Mouse (Mus musculus) ES-E14 (cell line): ENCODE measurements around the gene Trpm1. TPM values are rescaled to one million over a fixed set of nuclear protein-coding genes. Genes with fewer than 3 reads are reported as not detected.
A peak's percentile ranks its signal among the peaks of the same experiment; 100 is the strongest.

Source experiments
- DNase-seq: peaks from one replicate; pipeline ENCODE4 v3.0.0-alpha.2; 2013; ENCODE audit warnings: low read depth, low spot score
- H3K27ac ChIP-seq: 2 replicates; pipeline ENCODE4 v1.5.1; 2012; ENCODE audit warnings: low read depth, mild to moderate bottlenecking, low read length, moderate library complexity, mixed read lengths; ENCODE audit not compliant: poor library complexity, insufficient read depth, severe bottlenecking
- H3K36me3 ChIP-seq: 2 replicates; pipeline ENCODE4 v1.6.1; 2012; ENCODE audit warnings: mild to moderate bottlenecking, low read length, moderate library complexity, mixed read lengths; ENCODE audit not compliant: control insufficient read depth, poor library complexity, insufficient read depth, severe bottlenecking
- H3K4me1 ChIP-seq, 2 experiments: fragments of 150-350 bp in 1 of 2; sonication (generic) in 1 of 2; 2 replicates each; pipeline ENCODE4 v1.6.1; 2012; ENCODE audit warnings: low read length in 2 of 2, mild to moderate bottlenecking in 1 of 2, mixed read lengths in 1 of 2; ENCODE audit not compliant: control insufficient read depth in 2 of 2, insufficient read depth in 2 of 2, poor library complexity in 1 of 2
- H3K4me3 ChIP-seq, 2 experiments: fragments of 150-350 bp in 1 of 2; sonication (generic) in 1 of 2; 2 replicates each; pipeline ENCODE4 v1.5.1; 2012; ENCODE audit warnings: low read length in 2 of 2, low read depth in 1 of 2, mild to moderate bottlenecking in 1 of 2, mixed read lengths in 1 of 2; ENCODE audit not compliant: insufficient read depth in 1 of 2, poor library complexity in 1 of 2, severe bottlenecking in 1 of 2
- H3K9ac ChIP-seq: 2 replicates; pipeline ENCODE4 v1.6.1; 2012; ENCODE audit warnings: low read depth, mild to moderate bottlenecking, low read length, mixed read lengths; ENCODE audit not compliant: poor library complexity, insufficient read depth, severe bottlenecking
- H3K9me3 ChIP-seq: fragments of 150-350 bp; sonication (generic); 2 replicates; pipeline ENCODE4 v1.6.1; 2012; ENCODE audit warnings: low read depth, mild to moderate bottlenecking, low read length; ENCODE audit not compliant: control insufficient read depth, insufficient read depth
- CHD2 ChIP-seq: IDR thresholded peaks from 2 replicates; pipeline ENCODE4 v1.6.1; 2014; ENCODE audit warnings: mild to moderate bottlenecking, low read depth, low read length, inconsistent platforms
- HCFC1 ChIP-seq: IDR thresholded peaks from 2 replicates; pipeline ENCODE4 v1.6.1; 2012; ENCODE audit warnings: low read length, inconsistent platforms, borderline replicate concordance; ENCODE audit not compliant: insufficient read depth
- MAFK ChIP-seq: IDR thresholded peaks from 2 replicates; pipeline ENCODE4 v1.6.1; 2014; ENCODE audit warnings: mild to moderate bottlenecking, low read depth, low read length, inconsistent platforms; ENCODE audit not compliant: insufficient read depth
- ZC3H11A ChIP-seq: IDR thresholded peaks from 2 replicates; pipeline ENCODE4 v1.6.1; 2012; ENCODE audit warnings: low read depth, mild to moderate bottlenecking, inconsistent platforms, low read length, borderline replicate concordance
- ZNF384 ChIP-seq: IDR thresholded peaks from 2 replicates; pipeline ENCODE4 v1.6.1; 2012; ENCODE audit warnings: low read depth, low read length, inconsistent platforms
- in situ Hi-C, 2 experiments: fragments of 600-800 bp; cut with MboI; formaldehyde crosslinking; loops; one replicate each; pipeline ENCODE4 v1.15.1; 2025; ENCODE audit warnings: low sequenced_read_pairs in 2 of 2, inconsistent platforms in 1 of 2; ENCODE audit not compliant: unreplicated experiment in 2 of 2
- total RNA-seq: library from RNA; depleted of rRNA; stranded (reverse); fragments of 300-350 nt; gene quantifications from 2 replicates; pipeline ENCODE4 v1.2.3, GENCODE M21; 2012

The Trpm1 gene
- total RNA-seq, 1 experiment = 0.94 TPM

GRCm38 (mm10) chr7:64253736-64254135 is 100.1 kb downstream of the Trpm1 start:
- no peak overlapping the region for H3K4me3 ChIP-seq
- H3K27ac ChIP-seq = no peak overlapping the region
- DNase-seq = no peak
- no peaks in the 10 kb centered on the region for H3K36me3 ChIP-seq
- no peaks in the 10 kb centered on the region for H3K4me1 ChIP-seq
- no peak overlapping the region for H3K9ac ChIP-seq
- TF ChIP-seq CHD2 (no peak), HCFC1 (no peak)
- in situ Hi-C loops = no loop called here
- H3K9me3 ChIP-seq = no peaks in the 10 kb centered on the region

- in situ Hi-C loops = no loop called here
Measured at GRCm38 (mm10) chr7:64265502-64266279, 112.1 kb downstream of the Trpm1 start.

DNA sequence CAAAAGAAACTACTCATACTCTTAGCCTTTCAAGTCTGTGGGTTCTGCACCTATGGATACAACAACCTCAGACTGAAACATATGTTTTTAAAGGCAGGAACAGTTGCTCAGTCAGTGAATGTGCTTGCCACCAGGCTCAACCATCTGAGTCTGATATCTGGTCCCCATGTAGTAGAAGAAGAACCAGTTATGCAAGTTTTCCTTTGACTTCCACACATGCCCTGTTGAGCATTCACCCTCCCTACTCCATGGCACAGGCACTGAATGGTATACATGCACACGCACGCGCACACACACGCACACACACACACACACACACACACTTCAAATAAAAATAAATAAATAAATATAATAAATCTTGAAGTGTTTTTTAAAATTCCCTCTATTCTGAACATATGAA is 113.0 kb downstream of the Trpm1 start:
- in situ Hi-C loops = no loop called here
- TF ChIP-seq HCFC1 (no peak), ZNF384 (no peak), CHD2 (no peak), ZC3H11A (no peak), MAFK (no peak)
- H3K27ac ChIP-seq = no peak overlapping the region
- H3K4me3 ChIP-seq = no peak overlapping the region
- H3K4me1 ChIP-seq = no peaks in the 10 kb centered on the region
- no peaks in the 10 kb centered on the region for H3K9me3 ChIP-seq
- no peak overlapping the region for H3K9ac ChIP-seq
- no peak for DNase-seq
- H3K36me3 ChIP-seq = no peaks in the 10 kb centered on the region

More at GRCm38 (mm10) chr7:64265502-64266279, 112.1 kb downstream of the Trpm1 start:
- no peaks in the 10 kb centered on the region for H3K9me3 ChIP-seq
- no peaks in the 10 kb centered on the region for H3K36me3 ChIP-seq
- DNase-seq = no peak
- no peaks in the 10 kb centered on the region for H3K4me1 ChIP-seq
- H3K9ac ChIP-seq = no peak overlapping the region
- H3K4me3 ChIP-seq = no peak overlapping the region
- TF ChIP-seq ZNF384 (no peak), MAFK (no peak), ZC3H11A (no peak), HCFC1 (no peak), CHD2 (no peak)
- H3K27ac ChIP-seq = no peak overlapping the region

GRCm38 (mm10) chr7:64271926-64272325 is 118.3 kb downstream of the Trpm1 start:
- in situ Hi-C loops = no loop called here
- H3K4me3 ChIP-seq = no peak overlapping the region
- no peak overlapping the region for H3K9ac ChIP-seq
- H3K9me3 ChIP-seq = no peaks in the 10 kb centered on the region
- peak; percentile 35 for DNase-seq
- no peak for TF ChIP-seq ZNF384
- H3K36me3 ChIP-seq = no peaks in the 10 kb centered on the region
- H3K27ac ChIP-seq = no peak overlapping the region
- 0 out of 4 replicates have a peak, but pooled peaks cover 2 to 5% of the 10 kb centered on the region in 2 experiments for H3K4me1 ChIP-seq

DNA sequence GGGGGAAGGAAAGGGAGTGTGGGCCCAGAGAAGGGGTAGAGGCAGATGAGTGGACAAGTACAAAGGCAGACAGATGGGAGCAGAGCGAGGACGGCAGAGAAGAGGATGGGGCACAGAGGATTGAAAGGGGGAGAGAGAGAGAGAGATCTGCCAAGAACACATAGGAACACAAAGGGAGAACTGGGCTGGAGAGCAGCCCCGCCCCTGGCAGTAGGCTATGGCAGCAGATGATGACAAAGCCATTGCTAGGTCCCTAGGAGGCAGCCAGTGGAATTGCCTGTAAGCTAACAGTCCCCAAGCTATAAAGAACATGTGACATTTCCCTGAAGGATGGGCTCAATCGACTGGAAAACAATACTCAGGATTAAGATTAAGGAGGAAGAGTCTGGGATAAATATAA is 121.9 kb downstream of the Trpm1 start:
- Histone ChIP-seq H3K27ac (no peak overlapping the region), H3K36me3 (no peaks in the 10 kb centered on the region), H3K9me3 (no peaks in the 10 kb centered on the region), H3K9ac (no peak overlapping the region), H3K4me1 (0 out of 4 replicates have a peak, but pooled peaks cover 2 to 5% of the 10 kb centered on the region in 2 experiments), H3K4me3 (no peak overlapping the region)
- DNase-seq = no peak
- in situ Hi-C loops = no loop called here
- TF ChIP-seq HCFC1 (no peak), ZNF384 (no peak), CHD2 (no peak), ZC3H11A (no peak), MAFK (no peak)
